Mouse (Mus musculus) embryonic facial prominence, embryonic 11.5 days (tissue): ENCODE results near the gene Cybc1. TPM values are rescaled to one million over a fixed set of nuclear protein-coding genes. Genes with fewer than 3 reads are reported as not detected.
A peak's percentile ranks its signal among the peaks of the same experiment; 100 is the strongest.

Experiments used
- ATAC-seq: fragments of 200-750 bp; cut with Nextera tagmentation; replicated peaks from 2 replicates; pipeline ENCODE4 v1.8.0; 2017; ENCODE audit warnings: low read depth; ENCODE audit not compliant: insufficient number of reproducible peaks, low FRiP score, low TSS enrichment
- DNase-seq: peaks from one replicate; pipeline ENCODE4 v3.0.0-alpha.2; 2015; ENCODE audit warnings: low spot score
- H3K27ac ChIP-seq: fragments of 300-500 bp; sonication (generic); replicated peaks from 2 replicates; pipeline ENCODE4 v1.5.1; 2014; ENCODE audit warnings: mild to moderate bottlenecking, low read depth, low read length, control low read depth
- H3K27me3 ChIP-seq: fragments of 300-500 bp; sonication (generic); 2 replicates; pipeline ENCODE4 v1.6.1; 2014; ENCODE audit warnings: mild to moderate bottlenecking, low read length, moderate library complexity, mixed read lengths; ENCODE audit not compliant: control insufficient read depth, insufficient read depth
- H3K36me3 ChIP-seq: fragments of 300-500 bp; sonication (generic); replicated peaks from 2 replicates; pipeline ENCODE4 v1.6.1; 2014; ENCODE audit warnings: low read depth, mild to moderate bottlenecking, low read length, moderate library complexity, mixed read lengths; ENCODE audit not compliant: control insufficient read depth, insufficient read depth
- H3K4me1 ChIP-seq: fragments of 300-500 bp; sonication (generic); 2 replicates; pipeline ENCODE4 v1.6.1; 2014; ENCODE audit warnings: low read length, mixed read lengths; ENCODE audit not compliant: control insufficient read depth, insufficient read depth
- H3K4me2 ChIP-seq: fragments of 300-500 bp; sonication (generic); 2 replicates; pipeline ENCODE4 v1.6.1; 2014; ENCODE audit warnings: low read depth, mild to moderate bottlenecking, control low read depth, low read length, moderate library complexity
- H3K4me3 ChIP-seq: fragments of 300-500 bp; sonication (generic); 2 replicates; pipeline ENCODE4 v1.5.1; 2014; ENCODE audit warnings: low read depth, low read length, control low read depth
- H3K9ac ChIP-seq: fragments of 300-500 bp; sonication (generic); replicated peaks from 2 replicates; pipeline ENCODE4 v1.6.1; 2014; ENCODE audit warnings: mild to moderate bottlenecking, control low read depth, low read length
- H3K9me3 ChIP-seq: fragments of 300-500 bp; sonication (generic); replicated peaks from 2 replicates; pipeline ENCODE4 v1.6.1; 2016; ENCODE audit warnings: mild to moderate bottlenecking, low read length, inconsistent platforms, mixed read lengths; ENCODE audit not compliant: control insufficient read depth
- WGBS: fragments of 180-500 bp; shearing (Covaris S2); extraction: QIAGEN DNeasy Blood & Tissue Kit; methylation state at CpG from one replicate; pipeline ENCODE4 v1.1.7; 2014; 5-methylcytosine and 5-hydroxymethylcytosine counted together
- polyA plus RNA-seq: library from polyadenylated mRNA; unstranded; fragments of >200 nt; fragmentation: Nextera tagmentation; extraction: Ambion mirVana; gene quantifications from 2 replicates; pipeline ENCODE4 v1.2.1, GENCODE M21; 2014

Cybc1 gene
- polyA plus RNA-seq, 1 experiment from 2014 or later, result 30.2 TPM

DNA sequence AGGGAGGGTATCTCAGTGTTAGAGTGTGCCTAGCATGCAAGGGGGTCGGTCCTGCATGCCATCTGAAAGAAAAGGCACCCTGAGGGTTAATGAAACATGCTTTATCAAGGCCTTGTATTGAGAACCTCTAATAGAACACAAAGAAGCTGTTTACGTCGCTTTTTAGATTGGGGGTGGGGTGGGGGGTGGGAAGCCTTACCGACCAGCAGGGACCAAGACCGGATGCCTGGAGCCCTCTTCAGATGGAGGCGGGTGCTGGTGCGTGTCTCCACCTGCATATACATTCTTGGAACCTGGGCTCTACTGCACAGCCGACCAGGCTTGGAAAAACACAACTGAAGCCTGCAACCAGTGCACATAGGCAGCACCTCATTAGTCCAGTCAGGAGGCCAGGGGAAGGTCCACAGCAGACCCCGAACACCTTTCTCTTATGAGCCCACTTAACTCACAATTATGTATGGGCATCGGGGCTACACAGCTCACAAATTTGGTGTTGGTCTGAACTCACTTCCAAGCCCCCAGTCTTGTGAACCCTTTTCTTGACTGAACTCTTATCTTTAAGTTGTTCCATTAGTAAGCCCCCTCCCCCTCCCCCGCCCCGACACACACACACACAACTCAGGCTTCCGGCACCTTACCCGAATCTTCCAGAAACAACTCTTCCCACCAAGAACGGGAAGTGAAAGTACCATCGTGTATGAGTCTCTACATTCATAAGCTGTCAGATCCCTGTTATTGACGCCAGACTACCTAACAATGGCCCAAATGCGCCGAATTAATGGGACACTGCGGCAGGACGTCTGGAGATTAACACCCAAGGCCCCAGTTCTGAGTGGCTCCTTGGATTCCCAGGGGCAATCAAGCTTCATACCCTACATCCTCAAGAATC, 749 bp downstream of the Cybc1 start:
- Histone ChIP-seq H3K27me3 (no peaks in the 10 kb centered on the region), H3K36me3 (no peaks in the 10 kb centered on the region; the same call in 1 of the 2 replicates), H3K4me2 (peak overlapping the region; percentile 64), H3K9ac (peak overlapping the region; percentile 68), H3K4me1 (no peaks in the 10 kb centered on the region; the same call in 1 of the 2 replicates), H3K27ac (no peak overlapping the region), H3K9me3 (no peaks in the 10 kb centered on the region), H3K4me3 (peak overlapping the region; percentile 61)
- DNase-seq (no peak), ATAC-seq (no peak; the same call in 1 of the 2 replicates)
- WGBS, result 33% methylated on average over 21 of the region's 21 CpGs

DNA sequence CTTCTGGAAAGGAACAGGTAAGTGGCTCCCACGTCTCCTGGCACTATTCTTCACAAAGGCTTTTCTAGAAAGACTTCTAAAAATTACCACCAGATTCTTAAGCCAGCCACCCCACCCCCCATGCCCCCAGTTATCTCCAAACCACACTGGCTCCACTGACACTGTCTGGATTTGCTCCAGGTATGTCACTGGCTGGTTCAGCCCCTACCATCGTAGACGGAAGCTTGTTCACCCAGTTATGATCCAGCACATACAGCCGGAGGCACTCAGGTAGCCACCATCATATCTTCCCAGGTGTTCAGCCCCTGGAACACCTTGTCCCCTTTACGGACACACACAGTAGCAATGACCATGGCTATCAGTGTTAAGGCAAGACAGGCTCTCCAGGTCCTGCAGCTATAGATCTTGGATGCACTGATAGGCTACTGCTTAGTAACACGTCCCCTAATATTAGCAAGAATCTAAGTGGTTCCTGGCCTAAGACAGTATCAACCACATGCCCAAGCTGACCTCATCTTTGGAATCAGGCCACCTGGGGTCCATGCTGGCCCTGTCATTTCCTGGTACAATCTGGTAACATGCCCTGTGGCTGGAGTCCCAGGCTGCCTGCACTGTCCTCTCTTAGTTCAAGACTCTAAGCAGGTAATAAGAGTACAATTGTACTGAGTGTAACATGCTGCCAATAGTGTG, 7.7 kb downstream of the Cybc1 start:
- no peaks in the 10 kb centered on the region for H3K27me3 ChIP-seq
- no peak overlapping the region for H3K4me3 ChIP-seq
- DNase-seq (no peak), ATAC-seq (no peak)
- no peak overlapping the region for H3K4me2 ChIP-seq
- WGBS, result 89% methylated on average over 6 of the region's 6 CpGs
- H3K27ac ChIP-seq, result no peak overlapping the region
- no peaks in the 10 kb centered on the region for H3K9me3 ChIP-seq
- no peak overlapping the region for H3K9ac ChIP-seq
- H3K4me1 ChIP-seq, result no peaks in the 10 kb centered on the region
- no peaks in the 10 kb centered on the region; the same call in none of the 2 replicates for H3K36me3 ChIP-seq

DNA sequence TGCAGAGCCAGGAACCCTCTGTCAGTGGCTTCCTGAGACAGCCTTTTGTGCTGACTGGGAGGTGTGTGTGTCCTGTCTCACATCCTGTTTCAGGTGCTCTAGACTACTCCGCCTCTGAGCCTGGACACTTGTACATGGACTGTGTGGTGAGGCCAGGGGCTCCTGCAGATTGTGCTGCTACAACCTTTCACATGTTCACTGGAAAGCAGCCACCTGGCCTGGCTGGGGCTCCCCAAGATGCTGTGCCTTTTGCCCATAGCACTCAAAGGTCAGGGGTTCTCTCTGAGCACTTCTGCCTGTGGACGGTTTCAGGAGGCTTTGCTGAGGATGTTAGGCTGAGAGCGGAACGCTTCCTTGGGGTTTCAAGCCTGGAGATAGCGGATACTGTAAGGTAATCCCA, 8.4 kb downstream of the Cybc1 start:
- no peak for DNase-seq

DNA sequence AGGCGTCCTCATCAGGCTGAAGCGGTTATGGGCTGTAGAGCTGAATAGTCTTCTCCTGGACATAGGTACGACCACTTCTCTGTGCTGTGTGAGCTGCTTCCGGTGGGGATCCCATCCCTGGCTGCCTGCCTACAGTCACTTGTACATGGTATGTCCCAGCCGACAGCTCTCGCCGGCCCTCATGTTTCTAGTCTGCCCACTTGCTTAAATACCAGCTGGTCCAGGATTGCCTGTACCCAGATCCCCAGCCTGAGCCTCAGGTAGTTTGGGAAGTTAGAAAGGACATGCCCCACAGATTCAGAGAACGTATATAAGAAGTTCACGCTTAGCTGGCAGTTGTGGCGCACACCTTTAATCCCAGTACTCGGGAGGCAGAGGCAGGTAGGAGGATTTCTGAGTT, 9.3 kb downstream of the Cybc1 start:
- 90% methylated on average over 11 of the region's 11 CpGs for WGBS
- Histone ChIP-seq H3K36me3 (no peaks in the 10 kb centered on the region; the same call in none of the 2 replicates), H3K27ac (no peak overlapping the region), H3K27me3 (no peaks in the 10 kb centered on the region), H3K4me1 (no peaks in the 10 kb centered on the region), H3K9ac (no peak overlapping the region), H3K4me3 (no peak overlapping the region), H3K9me3 (no peaks in the 10 kb centered on the region), H3K4me2 (no peak overlapping the region)
- DNase-seq (no peak), ATAC-seq (no peak)

More for the DNA sequence above, 8.4 kb downstream of the Cybc1 start:
- Histone ChIP-seq H3K4me2 (no peak overlapping the region), H3K4me1 (no peaks in the 10 kb centered on the region), H3K27me3 (no peaks in the 10 kb centered on the region), H3K4me3 (no peak overlapping the region), H3K9me3 (no peaks in the 10 kb centered on the region), H3K27ac (no peak overlapping the region), H3K36me3 (no peaks in the 10 kb centered on the region; the same call in none of the 2 replicates), H3K9ac (no peak overlapping the region)
- ATAC-seq, result no peak
- 84% methylated on average over 5 of the region's 5 CpGs for WGBS

DNA sequence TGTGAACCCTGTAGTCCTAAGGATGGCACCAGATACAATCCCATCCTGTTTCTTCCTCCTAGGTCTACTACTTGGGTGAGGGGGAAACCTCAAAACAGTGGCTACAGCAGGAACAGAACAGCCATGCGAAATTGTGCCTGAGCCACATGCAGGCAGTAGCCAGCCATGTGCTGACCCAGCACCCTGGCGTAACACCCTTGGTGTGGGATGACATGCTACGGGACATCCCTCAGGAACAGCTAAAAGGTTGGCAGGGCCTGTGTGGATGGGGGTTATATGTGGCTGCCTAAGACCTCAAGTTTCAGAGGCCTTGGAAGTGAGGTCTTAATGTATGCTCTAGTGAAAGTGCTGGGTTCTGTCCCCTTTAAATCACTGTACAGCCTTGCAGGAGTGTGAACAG, 12.3 kb downstream of the Cybc1 start:
- Histone ChIP-seq H3K4me3 (no peak overlapping the region), H3K4me2 (no peak overlapping the region), H3K27me3 (no peaks in the 10 kb centered on the region), H3K4me1 (no peaks in the 10 kb centered on the region), H3K36me3 (no peaks in the 10 kb centered on the region; the same call in 1 of the 2 replicates), H3K9ac (no peak overlapping the region), H3K27ac (no peak overlapping the region), H3K9me3 (no peaks in the 10 kb centered on the region)
- 96% methylated on average over 3 of the region's 3 CpGs for WGBS
- no peak for ATAC-seq
- no peak for DNase-seq

DNA sequence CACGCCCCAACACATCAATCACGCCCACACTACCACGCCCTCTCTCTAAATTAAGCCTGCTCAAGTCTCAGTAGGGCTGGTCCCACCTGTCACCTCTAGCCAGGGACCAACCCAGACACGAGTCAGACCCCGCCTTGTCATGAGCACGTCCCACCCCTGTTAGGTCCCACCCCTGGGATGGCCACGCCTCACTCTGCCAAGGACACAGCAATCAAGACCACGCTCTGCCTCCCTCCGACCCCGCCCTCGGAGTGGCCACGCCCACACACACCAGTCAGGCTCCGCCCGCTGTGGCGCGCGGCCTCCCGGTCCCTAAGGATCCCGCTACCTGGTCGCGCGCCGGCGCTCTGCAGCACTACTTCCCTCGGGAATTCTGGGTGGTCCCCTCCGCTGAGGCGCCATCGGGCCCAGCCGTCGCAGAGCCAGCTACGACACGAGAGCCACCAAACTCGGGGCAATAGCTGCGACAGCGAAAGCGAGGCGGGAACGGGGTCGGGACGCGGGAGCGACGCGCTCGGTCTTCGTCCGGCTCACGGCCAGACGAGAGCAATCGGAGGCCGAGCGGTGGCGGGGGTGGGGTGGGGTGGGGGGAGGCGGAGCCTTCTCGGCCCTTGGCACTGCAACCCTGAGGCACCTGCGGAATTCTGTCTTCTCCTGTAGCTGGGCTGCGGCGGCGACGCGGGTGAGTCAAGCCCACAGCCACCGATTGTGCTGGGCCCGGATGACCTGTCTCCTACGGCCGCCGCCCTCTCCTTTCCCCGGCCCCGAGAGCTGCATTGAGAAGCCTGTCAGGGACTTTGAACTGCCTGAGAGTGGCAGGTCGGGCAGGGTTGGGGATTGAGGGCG, 24.7 kb downstream of the Cybc1 start, which contains the start of the genes Hexdc and Ogfod3:
Gene Hexdc (plus strand): TSS at position 273 of the 846 bp plus-strand sequence.
Gene Ogfod3 (minus strand): TSS at position 551 of the 846 bp plus-strand sequence.
- H3K9ac ChIP-seq, result peak within 1 kb of the TSS; percentile 81
- H3K27ac ChIP-seq, result peak within 1 kb of the TSS; percentile 61
- no peaks in the 10 kb centered on the region for H3K9me3 ChIP-seq
- WGBS, result under 1% methylated on average over 53 of the region's 70 CpGs
- ATAC-seq, result peak; percentile 98
- H3K4me1 ChIP-seq, result no peaks in the 10 kb centered on the region
- no peaks in the 10 kb centered on the region for H3K27me3 ChIP-seq
- H3K4me3 ChIP-seq, result peak within 1 kb of the TSS; percentile 72
- DNase-seq, result peak; percentile 96
- H3K36me3 ChIP-seq, result no peaks in the 10 kb centered on the region
- peak within 1 kb of the TSS; percentile 64 for H3K4me2 ChIP-seq

DNA sequence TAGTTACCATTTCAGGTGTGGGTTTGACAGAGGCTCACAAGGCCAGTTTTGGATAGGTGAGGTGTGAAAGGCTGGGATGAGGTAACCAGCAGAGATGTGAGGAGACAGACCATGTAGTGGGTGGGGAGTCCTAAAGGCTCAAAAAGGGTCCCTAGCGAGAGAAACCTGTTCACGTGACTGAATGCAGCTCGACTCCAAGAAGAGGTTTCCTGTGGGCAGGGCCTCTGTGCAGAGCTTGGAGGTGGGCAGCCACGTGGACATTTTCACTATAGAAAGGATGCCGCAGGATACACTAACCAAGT, 25.3 kb downstream of the Cybc1 start:
- Histone ChIP-seq H3K36me3 (no peaks in the 10 kb centered on the region), H3K9ac (peak overlapping the region; percentile 2), H3K9me3 (no peaks in the 10 kb centered on the region), H3K4me2 (peak overlapping the region; percentile 64), H3K27me3 (no peaks in the 10 kb centered on the region), H3K4me1 (no peaks in the 10 kb centered on the region), H3K4me3 (peak overlapping the region; percentile 72), H3K27ac (no peak overlapping the region)
- ATAC-seq (no peak), DNase-seq (no peak)
- WGBS, result 2% methylated on average over 5 of the region's 5 CpGs
